Mouse (Mus musculus) CH12.LX (cell line): ENCODE measurements around the gene Ppa2. TPM values are rescaled to one million over a fixed set of nuclear protein-coding genes. Genes with fewer than 3 reads are reported as not detected.

ENCODE experiments used
- DNase-seq: peaks from one replicate; pipeline ENCODE4 v3.0.0-alpha.2; 2013; ENCODE audit errors: extremely low read depth
- H3K27ac ChIP-seq: 2 replicates; pipeline ENCODE4 v1.5.1; 2012; ENCODE audit warnings: low read depth, mild to moderate bottlenecking, control low read depth, moderate library complexity; ENCODE audit not compliant: insufficient read depth
- H3K27me3 ChIP-seq: replicated peaks from 2 replicates; pipeline ENCODE3; 2012; ENCODE audit warnings: inconsistent platforms
- H3K36me3 ChIP-seq, 2 experiments: replicated peaks in 1 of 2; 2 replicates each; pipeline versions ENCODE3 to v1.6.1; 2012; ENCODE audit warnings: inconsistent platforms in 1 of 2, low read length in 1 of 2, mild to moderate bottlenecking in 1 of 2, mixed read lengths in 1 of 2, moderate library complexity in 1 of 2; ENCODE audit not compliant: control insufficient read depth in 1 of 2, insufficient read depth in 1 of 2
- H3K4me1 ChIP-seq, 2 experiments: 2 replicates each; pipeline ENCODE4 v1.6.1; 2012; ENCODE audit warnings: inconsistent platforms in 1 of 2, moderate library complexity in 1 of 2; ENCODE audit not compliant: insufficient read depth in 2 of 2, control insufficient read depth in 1 of 2
- H3K4me2 ChIP-seq: 2 replicates; pipeline ENCODE4 v1.6.1; 2012; ENCODE audit warnings: low read depth, mild to moderate bottlenecking, control low read depth; ENCODE audit not compliant: poor library complexity, insufficient read depth, severe bottlenecking
- H3K4me3 ChIP-seq, 3 experiments: fragments of 150-350 bp in 1 of 3; sonication (generic) in 1 of 3; replicated peaks in 1 of 3; 2 replicates each; pipeline versions ENCODE3 to v1.5.1; 2011 to 2012; ENCODE audit warnings: low read depth in 2 of 3, low read length in 2 of 3, mild to moderate bottlenecking in 2 of 3, moderate library complexity in 2 of 3, control low read depth in 1 of 3, improper control_type of control experiment in 1 of 3, inconsistent platforms in 1 of 3, mixed read lengths in 1 of 3; ENCODE audit not compliant: poor library complexity in 1 of 3
- H3K79me2 ChIP-seq: replicated peaks from 2 replicates; pipeline ENCODE4 v1.6.1; 2012; ENCODE audit warnings: mild to moderate bottlenecking, moderate library complexity; ENCODE audit not compliant: control insufficient read depth, poor library complexity, insufficient read depth, severe bottlenecking; ENCODE audit errors: extremely low read depth
- H3K9ac ChIP-seq: 2 replicates; pipeline ENCODE4 v1.6.1; 2012; ENCODE audit warnings: low read depth, mild to moderate bottlenecking, control low read depth, moderate library complexity; ENCODE audit not compliant: insufficient read depth
- H3K9me3 ChIP-seq: replicated peaks from 2 replicates; pipeline ENCODE3; 2012; ENCODE audit warnings: low read length, inconsistent platforms, mixed read lengths
- BHLHE40 ChIP-seq: IDR thresholded peaks from 2 replicates; pipeline ENCODE4 v1.6.1; 2011; ENCODE audit warnings: mild to moderate bottlenecking, low read depth, low read length, improper control_type of control experiment
- CHD2 ChIP-seq: IDR thresholded peaks from 2 replicates; pipeline ENCODE4 v1.6.1; 2011; ENCODE audit warnings: low read length, improper control_type of control experiment
- CTCF ChIP-seq, 2 experiments: IDR thresholded peaks in 1 of 2; conservative IDR thresholded peaks in 1 of 2; 2 replicates each; pipeline ENCODE4 v1.5.1; 2011 to 2012; ENCODE audit warnings: low read depth in 2 of 2, low read length in 2 of 2, improper control_type of control experiment in 1 of 2, inconsistent platforms in 1 of 2, mild to moderate bottlenecking in 1 of 2, moderate library complexity in 1 of 2
- ELF1 ChIP-seq: IDR thresholded peaks from 2 replicates; pipeline ENCODE4 v1.6.1; 2014; ENCODE audit warnings: low read depth, mild to moderate bottlenecking, inconsistent platforms, low read length, improper control_type of control experiment
- GABPA ChIP-seq: IDR thresholded peaks from 2 replicates; pipeline ENCODE4 v1.6.1; 2012; ENCODE audit warnings: low read depth, low read length, improper control_type of control experiment, inconsistent platforms; ENCODE audit not compliant: insufficient replicate concordance
- HCFC1 ChIP-seq: IDR thresholded peaks from 2 replicates; pipeline ENCODE4 v1.6.1; 2012; ENCODE audit warnings: low read depth, mild to moderate bottlenecking, inconsistent platforms, low read length, improper control_type of control experiment
- IRF4 ChIP-seq: IDR thresholded peaks from 2 replicates; pipeline ENCODE4 v1.6.1; 2014; ENCODE audit warnings: low read depth, mild to moderate bottlenecking, inconsistent platforms, low read length, improper control_type of control experiment
- JUN ChIP-seq: IDR thresholded peaks from 2 replicates; pipeline ENCODE4 v1.6.1; 2011; ENCODE audit warnings: low read depth, mild to moderate bottlenecking, low read length, improper control_type of control experiment, moderate library complexity; ENCODE audit not compliant: insufficient read depth
- KAT2A ChIP-seq: IDR thresholded peaks from 2 replicates; pipeline ENCODE4 v1.6.1; 2012; ENCODE audit warnings: low read length, improper control_type of control experiment, inconsistent platforms; ENCODE audit not compliant: insufficient replicate concordance
- MAFK ChIP-seq: IDR thresholded peaks from 2 replicates; pipeline ENCODE4 v1.6.1; 2011; ENCODE audit warnings: low read length, improper control_type of control experiment; ENCODE audit not compliant: insufficient replicate concordance
- MAX ChIP-seq: IDR thresholded peaks from 2 replicates; pipeline ENCODE4 v1.6.1; 2011; ENCODE audit warnings: low read length, improper control_type of control experiment
- MAZ ChIP-seq: IDR thresholded peaks from 2 replicates; pipeline ENCODE4 v1.6.1; 2012; ENCODE audit warnings: low read depth, mild to moderate bottlenecking, inconsistent platforms, low read length, improper control_type of control experiment, moderate library complexity
- MEF2A ChIP-seq: IDR thresholded peaks from 2 replicates; pipeline ENCODE4 v1.6.1; 2014; ENCODE audit warnings: low read depth, mild to moderate bottlenecking, inconsistent platforms, low read length, improper control_type of control experiment, borderline replicate concordance
- MXI1 ChIP-seq: IDR thresholded peaks from 2 replicates; pipeline ENCODE4 v1.6.1; 2011; ENCODE audit warnings: mild to moderate bottlenecking, low read depth, low read length, improper control_type of control experiment
- MYC ChIP-seq: IDR thresholded peaks from 2 replicates; pipeline ENCODE4 v1.6.1; 2011; ENCODE audit warnings: low read depth, mild to moderate bottlenecking, improper control_type of control experiment, low read length
- NELFE ChIP-seq: IDR thresholded peaks from 2 replicates; pipeline ENCODE4 v1.6.1; 2011; ENCODE audit warnings: low read depth, low read length, improper control_type of control experiment
- NRF1 ChIP-seq: IDR thresholded peaks from 2 replicates; pipeline ENCODE4 v1.6.1; 2014; ENCODE audit warnings: low read depth, mild to moderate bottlenecking, inconsistent platforms, low read length, improper control_type of control experiment, moderate library complexity
- POLR2A ChIP-seq: IDR thresholded peaks from 2 replicates; pipeline ENCODE4 v1.6.1; 2011; ENCODE audit warnings: low read depth, mild to moderate bottlenecking, improper control_type of control experiment, low read length
- POLR2AphosphoS2 ChIP-seq: IDR thresholded peaks from 2 replicates; pipeline ENCODE4 v1.6.1; 2011; ENCODE audit warnings: low read depth, low read length, improper control_type of control experiment
- RAD21 ChIP-seq: IDR thresholded peaks from 2 replicates; pipeline ENCODE4 v1.6.1; 2011; ENCODE audit warnings: low read depth, mild to moderate bottlenecking, low read length, improper control_type of control experiment, moderate library complexity
- RCOR1 ChIP-seq: conservative IDR thresholded peaks from 2 replicates; pipeline ENCODE4 v1.6.1; 2012; ENCODE audit warnings: low read depth, mild to moderate bottlenecking, inconsistent platforms, low read length, improper control_type of control experiment
- SIN3A ChIP-seq: IDR thresholded peaks from 2 replicates; pipeline ENCODE4 v1.6.1; 2012; ENCODE audit warnings: low read length, improper control_type of control experiment, inconsistent platforms
- SMC3 ChIP-seq: IDR thresholded peaks from 2 replicates; pipeline ENCODE4 v1.6.1; 2011; ENCODE audit warnings: low read depth, low read length, improper control_type of control experiment
- TBP ChIP-seq: conservative IDR thresholded peaks from 2 replicates; pipeline ENCODE4 v1.6.1; 2011; ENCODE audit warnings: low read depth, low read length, improper control_type of control experiment
- UBTF ChIP-seq: IDR thresholded peaks from 2 replicates; pipeline ENCODE4 v1.6.1; 2012; ENCODE audit warnings: low read depth, mild to moderate bottlenecking, inconsistent platforms, low read length, improper control_type of control experiment, moderate library complexity
- USF2 ChIP-seq: conservative IDR thresholded peaks from 2 replicates; pipeline ENCODE4 v1.6.1; 2011; ENCODE audit warnings: low read depth, low read length, improper control_type of control experiment
- ZC3H11A ChIP-seq: IDR thresholded peaks from 2 replicates; pipeline ENCODE4 v1.6.1; 2012; ENCODE audit warnings: low read depth, mild to moderate bottlenecking, inconsistent platforms, low read length, improper control_type of control experiment
- ZKSCAN1 ChIP-seq: IDR thresholded peaks from 2 replicates; pipeline ENCODE4 v1.6.1; 2012; ENCODE audit warnings: low read depth, inconsistent platforms, low read length, improper control_type of control experiment, borderline replicate concordance
- ZNF384 ChIP-seq: IDR thresholded peaks from 2 replicates; pipeline ENCODE4 v1.6.1; 2012; ENCODE audit warnings: low read depth, low read length, improper control_type of control experiment, inconsistent platforms
- dilution Hi-C: fragments of 300-500 bp; cut with MboI; formaldehyde crosslinking; loops from 2 replicates; pipeline ENCODE4 v1.14.3; 2020; ENCODE audit warnings: low sequenced_read_pairs; ENCODE audit not compliant: extremely low pct_unique_long_range_greater_than_20kb, extremely low pct_ligation_motif_present
- in situ Hi-C: fragments of 300-500 bp; cut with MboI; formaldehyde crosslinking; loops from 3 replicates; pipeline ENCODE4 v1.14.3; 2019; ENCODE audit warnings: low sequenced_read_pairs, low pct_ligation_motif_present, low pct_unique_long_range_greater_than_20kb, mixed read lengths
- polyA plus RNA-seq: library from polyadenylated mRNA; unstranded; fragments of >175 nt; gene quantifications from 2 replicates; pipeline ENCODE4 v1.2.1, GENCODE M21; 2012; ENCODE audit warnings: low read depth; ENCODE audit not compliant: insufficient read length
- total RNA-seq, 2 experiments: library from RNA; depleted of rRNA; stranded (reverse); fragments of 300-350 nt in 1 of 2; fragments of >200 nt in 1 of 2; gene quantifications; 2 replicates each; pipeline ENCODE4 v1.2.3; 2012 to 2014

The Ppa2 gene
- total and polyA plus RNA-seq, 3 experiments = 98.3 to 132 (median 119) TPM

- peak overlapping the region; percentile 97 for H3K4me2 ChIP-seq
- no peaks in the 10 kb centered on the region for H3K79me2 ChIP-seq
- H3K27ac ChIP-seq = peak overlapping the region; percentile 63
- dilution Hi-C loops (no loop called here), in situ Hi-C loops (loop anchor here (10.0 to 25.0 kb wide), 4 partner anchors 53 to 481 kb away; no protein-coding TSS in a partner anchor)
- H3K4me1 ChIP-seq = peaks cover 31 to 78% of the 10 kb centered on the region in 2 experiments
- TF ChIP-seq BHLHE40 (peak; percentile 69; the same call in 1 of the 2 replicates), IRF4 (0 out of 2 replicates have a peak, but pooled peaks have one; percentile 1), ELF1 (no peak), NRF1 (no peak), MAX (peak; percentile 74; the same call in 1 of the 2 replicates), MXI1 (no peak), POLR2A (no peak), NELFE (no peak; the same call in 1 of the 2 replicates)
- H3K27me3 ChIP-seq = no peaks in the 10 kb centered on the region
- H3K36me3 ChIP-seq = peaks cover 8 to 38% of the 10 kb centered on the region in 2 experiments
- peak; percentile 61 for DNase-seq
- H3K9ac ChIP-seq = no peak overlapping the region
- no peaks in the 10 kb centered on the region for H3K9me3 ChIP-seq
- peak overlapping the region in 1 of 3 experiments; percentile 22 for H3K4me3 ChIP-seq
These were observed 21.4 kb downstream of the Ppa2 start for GRCm38 (mm10) chr3:133331184-133331866.

- peak; percentile 94 for DNase-seq
- Histone ChIP-seq H3K4me2 (peak overlapping the region; percentile 97), H3K36me3 (peaks cover 8 to 31% of the 10 kb centered on the region in 2 experiments), H3K4me3 (peak overlapping the region in 1 of 3 experiments; percentile 11), H3K79me2 (no peaks in the 10 kb centered on the region), H3K27me3 (no peaks in the 10 kb centered on the region), H3K4me1 (peaks cover 31 to 78% of the 10 kb centered on the region in 2 experiments), H3K9ac (peak overlapping the region; percentile 68), H3K27ac (peak overlapping the region; percentile 86), H3K9me3 (no peaks in the 10 kb centered on the region)
- dilution Hi-C loops (no loop called here), in situ Hi-C loops (loop anchor here (10.0 to 25.0 kb wide), 4 partner anchors 53 to 480 kb away; no protein-coding TSS in a partner anchor)
- TF ChIP-seq MEF2A = peak; percentile 100
- TF ChIP-seq RAD21 = peak; percentile 24
- peak; percentile 66 for TF ChIP-seq HCFC1
- no peak for TF ChIP-seq CTCF (conservative IDR thresholded peaks at IDR 0.05 in 1 of 2, IDR thresholded peaks at IDR 0.05 in 1 of 2; ENCODE audit: low read depth in 2 of 2, low read length in 2 of 2)
- TF ChIP-seq ZKSCAN1 = peak; percentile 37; the same call in 1 of the 2 replicates
- TF ChIP-seq SIN3A = peak; percentile 98
- peak; percentile 57; the same call in 1 of the 2 replicates for TF ChIP-seq ELF1
- TF ChIP-seq JUN = peak; percentile 99
- TF ChIP-seq IRF4 = peak; percentile 100
- 0 out of 2 replicates have a peak, but pooled peaks have one; percentile 66 for TF ChIP-seq KAT2A
- no peak; the same call in 1 of the 2 replicates for TF ChIP-seq UBTF
- peak; percentile 43; the same call in 1 of the 2 replicates for TF ChIP-seq SMC3
- TF ChIP-seq TBP = peak; percentile 77; the same call in 1 of the 2 replicates
- peak; percentile 94 for TF ChIP-seq MAZ
- peak; percentile 62; the same call in 1 of the 2 replicates for TF ChIP-seq POLR2AphosphoS2
- TF ChIP-seq USF2 = no peak
- peak; percentile 11; the same call in 1 of the 2 replicates for TF ChIP-seq ZC3H11A
- TF ChIP-seq MAX = peak; percentile 70
- peak; percentile 96 for TF ChIP-seq MYC
- peak; percentile 95 for TF ChIP-seq CHD2
- TF ChIP-seq ZNF384 = peak; percentile 100
- peak; percentile 80; the same call in 1 of the 2 replicates for TF ChIP-seq MXI1
- TF ChIP-seq MAFK = peak; percentile 94
- TF ChIP-seq GABPA = no peak
- TF ChIP-seq BHLHE40 = peak; percentile 95
- TF ChIP-seq POLR2A = no peak; the same call in 1 of the 2 replicates
- peak; percentile 100 for TF ChIP-seq RCOR1
These were observed 22.4 kb downstream of the Ppa2 start for GRCm38 (mm10) chr3:133332280-133332679.
